Mouse (Mus musculus) myocyte (in vitro differentiated cells): ENCODE measurements around the gene Mff. TPM values are rescaled to one million over a fixed set of nuclear protein-coding genes. Genes with fewer than 3 reads are reported as not detected.

ENCODE experiments used
- H3K27me3 ChIP-seq: one replicate; pipeline ENCODE4 v1.6.1; 2011; ENCODE audit not compliant: control insufficient read depth, insufficient read depth, insufficient read length
- H3K36me3 ChIP-seq: one replicate; pipeline ENCODE4 v1.6.1; 2011; ENCODE audit not compliant: control insufficient read depth, insufficient read depth
- H3K4me2 ChIP-seq: one replicate; pipeline ENCODE4 v1.6.1; 2011; ENCODE audit warnings: low read depth, control low read depth
- H3K4me3 ChIP-seq: one replicate; pipeline ENCODE4 v1.5.1; 2011; ENCODE audit warnings: mild to moderate bottlenecking, control low read depth, moderate library complexity
- H3K79me2 ChIP-seq: one replicate; pipeline ENCODE4 v1.6.1; 2011; ENCODE audit not compliant: control insufficient read depth, insufficient read depth
- H3ac ChIP-seq: one replicate; pipeline ENCODE4 v1.6.1; 2011; ENCODE audit not compliant: control insufficient read depth, insufficient read length
- CEBPB ChIP-seq: IDR thresholded peaks from 2 replicates; pipeline ENCODE4 v1.6.1; 2011; ENCODE audit warnings: mild to moderate bottlenecking, moderate library complexity; ENCODE audit not compliant: poor library complexity, insufficient read depth, severe bottlenecking
- E2F4 ChIP-seq: IDR thresholded peaks from one replicate; pipeline ENCODE4 v1.6.1; 2011; ENCODE audit warnings: mild to moderate bottlenecking, control low read depth, moderate library complexity; ENCODE audit not compliant: insufficient read depth
- MAX ChIP-seq: IDR thresholded peaks from one replicate; pipeline ENCODE4 v1.6.1; 2011; ENCODE audit warnings: low read depth, mild to moderate bottlenecking, control low read depth
- MYOD1 ChIP-seq, 3 experiments: IDR thresholded peaks; one replicate each; pipeline ENCODE4 v1.6.1; 2011; ENCODE audit warnings: control low read depth in 2 of 3, low read depth in 2 of 3, mild to moderate bottlenecking in 2 of 3, moderate library complexity in 1 of 3; ENCODE audit not compliant: insufficient read length in 2 of 3, control insufficient read depth in 1 of 3
- MYOG ChIP-seq, 3 experiments: IDR thresholded peaks; one replicate each; pipeline ENCODE4 v1.6.1; 2011; ENCODE audit warnings: control low read depth in 2 of 3, low read depth in 2 of 3, mild to moderate bottlenecking in 2 of 3; ENCODE audit not compliant: insufficient read length in 2 of 3, control insufficient read depth in 1 of 3, insufficient read depth in 1 of 3
- POLR2A ChIP-seq: IDR thresholded peaks from one replicate; pipeline ENCODE4 v1.6.1; 2011; ENCODE audit warnings: low read depth, mild to moderate bottlenecking, control low read depth, moderate library complexity; ENCODE audit not compliant: insufficient read length
- POLR2AphosphoS2 ChIP-seq: IDR thresholded peaks from one replicate; pipeline ENCODE4 v1.6.1; 2011; ENCODE audit warnings: low read depth, control low read depth; ENCODE audit not compliant: insufficient read length
- REST ChIP-seq: IDR thresholded peaks from one replicate; pipeline ENCODE4 v1.6.1; 2011; ENCODE audit warnings: mild to moderate bottlenecking, control low read depth, moderate library complexity; ENCODE audit not compliant: insufficient read depth, insufficient read length
- SRF ChIP-seq: IDR thresholded peaks from one replicate; pipeline ENCODE4 v1.6.1; 2011; ENCODE audit warnings: low read depth; ENCODE audit not compliant: control insufficient read depth, insufficient read length
- TCF12 ChIP-seq: IDR thresholded peaks from one replicate; pipeline ENCODE4 v1.6.1; 2011; ENCODE audit warnings: mild to moderate bottlenecking, control low read depth; ENCODE audit not compliant: poor library complexity, insufficient read depth, severe bottlenecking
- TCF3 ChIP-seq: IDR thresholded peaks from one replicate; pipeline ENCODE4 v1.6.1; 2011; ENCODE audit warnings: low read depth, control low read depth; ENCODE audit not compliant: insufficient read length
- USF1 ChIP-seq: IDR thresholded peaks from one replicate; pipeline ENCODE4 v1.6.1; 2011; ENCODE audit warnings: low read depth, mild to moderate bottlenecking, control low read depth, moderate library complexity
- polyA plus RNA-seq: library from polyadenylated mRNA; unstranded; fragments of >200 nt; fragmentation: generic; extraction: Trizol; gene quantifications from one replicate; pipeline ENCODE4 v1.2.1, GENCODE M21; 2012; ENCODE audit warnings: missing spikeins

The Mff gene
- polyA plus RNA-seq, 1 experiment = 121 TPM

DNA sequence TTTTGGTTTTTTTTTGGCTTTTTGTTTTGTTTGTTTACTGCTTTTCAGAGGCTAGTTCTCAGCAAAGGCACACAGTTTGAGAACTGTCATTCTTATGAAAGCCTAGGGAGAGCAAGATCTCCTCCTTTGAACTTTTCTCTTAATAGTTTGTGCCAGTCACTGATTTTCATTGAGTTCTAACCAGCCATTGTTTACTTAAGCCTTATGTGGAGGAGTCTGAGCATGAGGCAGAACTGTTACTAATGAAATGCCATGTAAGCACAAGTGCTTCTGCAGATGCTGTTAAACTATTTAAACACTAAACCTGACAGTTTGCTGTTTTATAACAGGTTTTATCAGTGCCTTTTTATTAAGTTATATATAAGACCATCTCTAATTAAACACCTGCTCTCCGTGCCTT, 13.4 kb downstream of the Mff start:
- Histone ChIP-seq H3K27me3 (no peaks in the 10 kb centered on the region), H3K4me2 (no peak overlapping the region), H3K36me3 (peaks cover 63% of the 10 kb centered on the region), H3ac (no peak overlapping the region), H3K4me3 (no peak overlapping the region), H3K79me2 (peaks cover 5% of the 10 kb centered on the region)
- TF ChIP-seq POLR2AphosphoS2 (no peak), TCF12 (no peak), MYOD1 (IDR thresholded peaks at IDR 0.05; ENCODE audit: control insufficient read depth in 1 of 3, insufficient read length in 2 of 3, low read depth in 2 of 3) (no peak), POLR2A (no peak), MAX (no peak), MYOG (IDR thresholded peaks at IDR 0.05; ENCODE audit: control insufficient read depth in 1 of 3, insufficient read depth in 1 of 3, insufficient read length in 2 of 3, low read depth in 2 of 3) (no peak), TCF3 (no peak), REST (no peak), E2F4 (no peak), SRF (no peak), USF1 (no peak), CEBPB (no peak)

DNA sequence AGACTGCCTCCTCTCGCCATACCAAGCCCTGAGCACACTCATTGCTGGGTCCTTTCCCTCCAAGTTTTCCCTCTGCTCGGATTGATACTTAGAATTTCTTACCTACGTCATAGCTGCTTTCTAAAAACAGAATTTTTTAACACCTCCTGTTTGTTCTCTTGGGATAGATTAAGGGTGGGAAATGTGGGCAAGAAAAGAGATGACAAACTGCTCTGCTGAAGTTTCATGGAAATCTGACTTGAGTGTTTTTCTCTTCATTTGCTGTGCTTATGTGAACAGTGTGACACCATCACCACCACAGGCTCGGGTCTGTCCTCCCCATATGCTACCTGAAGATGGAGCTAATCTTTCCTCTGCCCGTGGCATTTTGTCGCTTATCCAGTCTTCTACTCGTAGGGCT, 16.8 kb downstream of the Mff start:
- Histone ChIP-seq H3K36me3 (peaks cover 39% of the 10 kb centered on the region), H3K27me3 (no peaks in the 10 kb centered on the region), H3K79me2 (peaks cover 8% of the 10 kb centered on the region)

DNA sequence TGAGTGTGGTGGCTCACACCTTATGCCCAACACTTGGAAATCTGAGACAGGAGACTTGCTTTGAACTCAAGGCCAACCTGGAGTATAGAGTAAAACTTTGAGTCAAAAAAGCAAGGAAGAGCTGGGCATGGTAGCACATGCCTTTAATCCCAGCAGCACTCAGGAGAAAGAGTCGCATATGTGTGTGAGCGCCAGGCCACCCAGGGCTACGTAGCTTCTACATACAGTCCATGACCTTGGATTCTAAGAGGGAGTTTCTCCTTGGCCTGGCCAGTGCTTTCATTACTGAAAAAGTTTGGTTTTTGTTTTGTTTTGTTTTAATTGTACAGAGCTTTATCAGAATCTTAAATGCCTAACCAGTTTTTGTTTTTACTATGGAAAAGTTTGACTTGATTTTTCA, 19.3 kb downstream of the Mff start:
- peaks cover 8% of the 10 kb centered on the region for H3K79me2 ChIP-seq
- no peak overlapping the region for H3K4me2 ChIP-seq
- H3K4me3 ChIP-seq = no peak overlapping the region
- peaks cover 39% of the 10 kb centered on the region for H3K36me3 ChIP-seq
- H3K27me3 ChIP-seq = no peaks in the 10 kb centered on the region
- H3ac ChIP-seq = no peak overlapping the region
- TF ChIP-seq E2F4 (no peak), POLR2A (no peak), REST (no peak), USF1 (no peak), MYOG (IDR thresholded peaks at IDR 0.05; ENCODE audit: control insufficient read depth in 1 of 3, insufficient read depth in 1 of 3, insufficient read length in 2 of 3, low read depth in 2 of 3) (no peak), MYOD1 (IDR thresholded peaks at IDR 0.05; ENCODE audit: control insufficient read depth in 1 of 3, insufficient read length in 2 of 3, low read depth in 2 of 3) (no peak), SRF (no peak)

More for the DNA sequence above, 16.8 kb downstream of the Mff start:
- Histone ChIP-seq H3K4me3 (no peak overlapping the region), H3ac (no peak overlapping the region), H3K4me2 (no peak overlapping the region)
- no peak for TF ChIP-seq USF1
- TF ChIP-seq MYOD1 (IDR thresholded peaks at IDR 0.05; ENCODE audit: control insufficient read depth in 1 of 3, insufficient read length in 2 of 3, low read depth in 2 of 3) = no peak
- TF ChIP-seq REST = no peak
- no peak for TF ChIP-seq E2F4
- TF ChIP-seq MAX = no peak
- no peak for TF ChIP-seq CEBPB
- no peak for TF ChIP-seq SRF

DNA sequence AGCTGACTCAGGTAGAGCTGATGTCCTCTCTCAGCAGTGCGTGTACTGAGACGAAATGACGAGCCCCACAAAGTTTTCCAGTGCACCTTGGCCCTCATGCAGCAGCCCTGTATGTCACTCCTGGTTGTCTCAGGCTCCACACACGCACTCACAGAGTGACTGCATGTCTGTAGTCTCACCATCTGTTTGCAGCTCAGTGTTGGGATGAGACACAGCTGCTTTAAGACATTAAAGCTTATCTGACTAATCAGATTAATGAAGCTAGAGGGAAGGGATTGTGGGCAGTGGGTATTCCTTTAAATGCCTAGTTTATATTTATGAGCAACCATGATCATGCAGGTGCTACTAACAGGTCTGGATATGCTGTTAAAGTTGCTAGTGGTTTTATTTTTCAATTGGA, 21.7 kb downstream of the Mff start:
- Histone ChIP-seq H3K79me2 (peaks cover 8% of the 10 kb centered on the region), H3K27me3 (no peaks in the 10 kb centered on the region), H3K36me3 (peaks cover 43% of the 10 kb centered on the region), H3K4me3 (no peak overlapping the region), H3K4me2 (no peak overlapping the region), H3ac (no peak overlapping the region)
- TF ChIP-seq TCF12 (no peak), E2F4 (no peak), CEBPB (no peak), MYOD1 (IDR thresholded peaks at IDR 0.05; ENCODE audit: control insufficient read depth in 1 of 3, insufficient read length in 2 of 3, low read depth in 2 of 3) (peak in 2 of 3 experiments; percentile 30 to 65), MYOG (IDR thresholded peaks at IDR 0.05; ENCODE audit: control insufficient read depth in 1 of 3, insufficient read depth in 1 of 3, insufficient read length in 2 of 3, low read depth in 2 of 3) (peak in 1 of 3 experiments; percentile 30), POLR2AphosphoS2 (no peak), USF1 (no peak)

DNA sequence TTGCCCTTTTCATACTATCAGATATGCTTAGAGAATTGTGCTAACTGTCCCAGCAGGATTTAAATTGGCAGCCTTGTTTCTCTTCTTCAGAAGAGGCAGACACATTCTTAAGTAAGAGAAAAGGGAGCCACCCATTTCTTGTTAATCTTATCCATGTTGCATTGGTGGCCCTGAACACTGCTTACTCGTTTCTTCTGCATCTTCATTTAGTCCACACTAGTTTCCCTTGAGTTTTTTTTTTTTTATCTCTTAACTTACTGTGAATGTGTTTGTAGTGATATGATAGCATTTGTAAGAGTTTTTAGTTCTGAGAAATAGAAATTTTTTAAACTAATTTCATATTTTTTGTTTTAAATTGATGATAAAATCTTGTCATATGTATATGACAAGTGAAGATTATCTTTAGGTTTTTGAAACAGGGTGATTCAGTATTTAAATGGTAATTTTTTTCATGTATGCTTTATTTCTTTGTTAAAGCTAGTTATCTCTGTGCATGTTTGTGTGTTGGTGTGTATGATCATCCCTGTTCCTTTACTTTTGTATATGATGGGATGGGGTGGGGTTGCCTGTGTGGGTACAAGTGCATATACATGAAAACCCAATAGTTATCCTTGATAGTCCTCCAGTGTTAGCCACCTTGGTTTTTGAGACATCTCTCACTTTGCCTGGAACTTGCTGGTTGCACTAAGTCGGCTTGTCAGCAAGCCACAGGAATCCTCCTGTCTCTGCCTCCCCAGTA, 23.2 kb downstream of the Mff start:
- H3K27me3 ChIP-seq = no peaks in the 10 kb centered on the region
- H3K4me3 ChIP-seq = no peak overlapping the region
- no peak overlapping the region for H3ac ChIP-seq
- TF ChIP-seq POLR2A (no peak), TCF12 (no peak), MYOG (IDR thresholded peaks at IDR 0.05; ENCODE audit: control insufficient read depth in 1 of 3, insufficient read depth in 1 of 3, insufficient read length in 2 of 3, low read depth in 2 of 3) (no peak), TCF3 (no peak), REST (no peak), USF1 (no peak), MAX (no peak), CEBPB (no peak), MYOD1 (IDR thresholded peaks at IDR 0.05; ENCODE audit: control insufficient read depth in 1 of 3, insufficient read length in 2 of 3, low read depth in 2 of 3) (no peak), E2F4 (no peak), POLR2AphosphoS2 (no peak), SRF (no peak)
- peaks cover 7% of the 10 kb centered on the region for H3K79me2 ChIP-seq
- H3K4me2 ChIP-seq = no peak overlapping the region
- H3K36me3 ChIP-seq = peaks cover 42% of the 10 kb centered on the region
